Mouse (Mus musculus): Measurements from ENCODE around the gene G3bp1. TPM values are rescaled to one million over a fixed set of nuclear protein-coding genes. Genes with fewer than 3 reads are reported as not detected.

Gene G3bp1
- total and polyA plus RNA-seq, 3 experiments: 145 to 233 (median 183) TPM

- H3K27ac ChIP-seq (ENCODE audit: insufficient read depth, low read depth): peak overlapping the region; percentile 80
- H3K9ac ChIP-seq (ENCODE audit: insufficient read depth, low read depth): peak overlapping the region; percentile 86
- no peaks in the 10 kb centered on the region for H3K9me3 ChIP-seq (replicated peaks; ENCODE audit: low read length)
- dilution Hi-C loops (cut with MboI; ENCODE audit: extremely low pct_ligation_motif_present, extremely low pct_unique_long_range_greater_than_20kb, low sequenced_read_pairs): no loop called here
- peak overlapping the region; percentile 73 to 93 (median 86) for H3K4me3 ChIP-seq (replicated peaks in 1 of 3; ENCODE audit: low read depth in 2 of 3, low read length in 2 of 3, poor library complexity in 1 of 3)
- DNase-seq (ENCODE audit: extremely low read depth): no peak
- peaks cover 2 to 17% of the 10 kb centered on the region in 2 experiments; a peak in 3 of 4 replicates for H3K4me1 ChIP-seq (ENCODE audit: control insufficient read depth in 1 of 2, insufficient read depth in 2 of 2)
- H3K36me3 ChIP-seq (replicated peaks in 1 of 2; ENCODE audit: control insufficient read depth in 1 of 2, insufficient read depth in 1 of 2, low read length in 1 of 2): peaks cover 0 to 14% of the 10 kb centered on the region in 2 experiments
- TF ChIP-seq NRF1 (IDR thresholded peaks at IDR 0.05; ENCODE audit: low read depth, low read length) (no peak), MAX (IDR thresholded peaks at IDR 0.05; ENCODE audit: low read length) (peak; percentile 70; the same call in 1 of the 2 replicates), MYC (IDR thresholded peaks at IDR 0.05; ENCODE audit: low read depth, low read length) (peak; percentile 62), ZC3H11A (IDR thresholded peaks at IDR 0.05; ENCODE audit: low read depth, low read length) (no peak), MAZ (IDR thresholded peaks at IDR 0.05; ENCODE audit: low read depth, low read length) (no peak), MEF2A (IDR thresholded peaks at IDR 0.05; ENCODE audit: borderline replicate concordance, low read depth, low read length) (no peak), UBTF (IDR thresholded peaks at IDR 0.05; ENCODE audit: low read depth, low read length) (no peak), TCF12 (IDR thresholded peaks at IDR 0.05; ENCODE audit: low read depth, low read length) (no peak), E2F4 (IDR thresholded peaks at IDR 0.05; ENCODE audit: insufficient replicate concordance, low read depth, low read length) (no peak), POLR2AphosphoS2 (IDR thresholded peaks at IDR 0.05; ENCODE audit: low read depth, low read length) (no peak), SMC3 (IDR thresholded peaks at IDR 0.05; ENCODE audit: low read depth, low read length) (no peak), MAFK (IDR thresholded peaks at IDR 0.05; ENCODE audit: insufficient replicate concordance, low read length) (no peak), EP300 (IDR thresholded peaks at IDR 0.05; ENCODE audit: low read length) (no peak), RAD21 (IDR thresholded peaks at IDR 0.05; ENCODE audit: low read depth, low read length) (no peak), MXI1 (IDR thresholded peaks at IDR 0.05; ENCODE audit: low read depth, low read length) (no peak; the same call in 1 of the 2 replicates), JUN (IDR thresholded peaks at IDR 0.05; ENCODE audit: insufficient read depth, low read depth, low read length) (no peak), BHLHE40 (IDR thresholded peaks at IDR 0.05; ENCODE audit: low read depth, low read length) (peak; percentile 72; the same call in 1 of the 2 replicates), CTCF (conservative IDR thresholded peaks at IDR 0.05 in 1 of 2, IDR thresholded peaks at IDR 0.05 in 1 of 2; ENCODE audit: low read depth in 2 of 2, low read length in 2 of 2) (no peak), ELF1 (IDR thresholded peaks at IDR 0.05; ENCODE audit: low read depth, low read length) (no peak), CHD1 (IDR thresholded peaks at IDR 0.05; ENCODE audit: low read depth, low read length) (no peak), GABPA (IDR thresholded peaks at IDR 0.05; ENCODE audit: insufficient replicate concordance, low read depth, low read length) (no peak), CHD2 (IDR thresholded peaks at IDR 0.05; ENCODE audit: low read length) (no peak), ZMIZ1 (IDR thresholded peaks at IDR 0.05; ENCODE audit: low read depth, low read length) (no peak)
- in situ Hi-C loops (cut with MboI; ENCODE audit: low pct_ligation_motif_present, low pct_unique_long_range_greater_than_20kb, low sequenced_read_pairs): no loop called here
- H3K79me2 ChIP-seq (replicated peaks; ENCODE audit: control insufficient read depth, extremely low read depth, insufficient read depth, poor library complexity, severe bottlenecking): peaks cover 34% of the 10 kb centered on the region
- H3K27me3 ChIP-seq (replicated peaks): no peaks in the 10 kb centered on the region
- H3K4me2 ChIP-seq (ENCODE audit: insufficient read depth, low read depth, poor library complexity, severe bottlenecking): peak overlapping the region; percentile 67
Observed at GRCm38 (mm10) chr11:55468012-55468411, 1.5 kb upstream of the G3bp1 start.
